Mouse (Mus musculus) brain, embryonic 18.5 days (tissue): ENCODE data around the gene Cables2.

Experiments
- DNase-seq: peaks from one replicate; pipeline ENCODE4 v3.0.0-alpha.2; 2012; ENCODE audit warnings: low read depth, low spot score

The Cables2 gene

DNA sequence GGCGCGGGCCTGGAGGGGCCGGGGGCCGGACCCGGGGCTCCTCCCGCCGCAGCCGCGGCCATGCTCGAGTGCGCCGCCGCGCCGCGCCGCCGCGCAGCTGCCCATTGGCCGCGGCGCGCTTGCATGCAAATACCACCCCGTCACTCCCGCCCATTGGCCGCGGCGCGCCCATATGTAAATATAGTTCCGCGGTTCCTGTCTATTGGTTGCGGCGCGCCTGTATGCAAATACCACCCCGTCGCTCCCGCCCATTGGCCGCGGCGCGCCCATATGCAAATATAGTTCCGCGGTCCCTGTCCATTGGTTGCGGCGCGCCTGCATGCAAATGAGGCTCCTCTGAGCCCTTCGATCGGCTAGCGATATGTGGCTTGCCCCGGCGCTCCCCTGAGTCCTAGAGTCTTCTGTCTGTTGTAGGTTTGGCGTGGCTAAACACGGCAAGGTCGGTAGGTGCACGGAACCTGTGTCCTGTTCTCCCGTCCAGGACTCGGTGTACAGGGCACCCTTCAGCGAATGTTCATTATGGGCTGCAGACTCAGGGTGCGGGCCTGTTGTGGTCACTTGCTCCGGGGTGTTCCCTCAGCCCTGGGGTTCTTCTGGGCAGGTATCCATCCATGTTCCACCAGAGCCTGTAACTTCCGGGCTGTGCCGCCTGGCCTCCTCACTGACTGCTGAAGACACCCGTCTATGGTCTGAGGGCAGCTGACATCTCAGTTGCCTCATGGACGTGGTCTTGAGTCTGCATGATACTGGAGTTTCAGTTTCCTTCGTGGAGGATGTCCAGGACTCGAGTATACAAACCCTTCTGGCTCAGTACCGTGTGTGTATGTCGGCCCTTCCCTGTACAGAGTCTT is at the start of gene Cables2:
Gene Cables2, minus strand, starts transcription at position 103 of the 851 bp plus-strand sequence.
- DNase-seq = peak; percentile 94

DNA sequence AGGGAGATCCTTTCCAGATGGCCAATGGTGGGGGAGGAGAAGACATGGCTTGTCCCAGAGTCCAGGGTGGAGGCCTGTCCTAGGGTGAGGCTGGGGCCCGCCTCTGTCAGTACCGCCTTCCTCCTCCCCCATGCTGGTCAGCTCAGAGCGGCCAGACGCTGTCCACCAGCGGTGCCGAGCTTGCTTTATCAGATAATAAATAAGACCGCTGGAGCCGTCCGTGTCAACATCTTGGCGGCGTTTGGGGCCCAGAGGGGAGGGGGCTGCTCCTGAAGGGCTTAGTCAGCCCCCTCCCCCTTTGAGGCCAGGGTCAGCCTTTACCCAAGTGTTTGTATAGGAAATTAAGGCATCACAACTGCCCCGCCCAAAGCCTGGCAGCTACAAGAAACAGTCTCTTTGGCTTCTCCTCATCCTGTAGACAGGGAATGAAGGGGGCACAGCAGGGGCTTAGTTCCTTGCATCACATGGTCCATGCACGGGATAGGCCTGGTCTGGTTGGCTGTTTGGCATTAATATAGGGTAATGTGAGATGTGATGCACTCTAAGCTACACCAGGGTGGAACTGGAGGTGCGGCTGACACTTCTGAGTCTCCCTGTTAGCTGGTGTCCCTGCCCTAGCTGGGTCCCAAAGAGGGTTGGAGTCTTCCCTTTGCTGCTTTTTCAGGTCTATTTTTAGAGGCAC is 49.5 kb upstream of the Cables2 start:
- DNase-seq = no peak

DNA sequence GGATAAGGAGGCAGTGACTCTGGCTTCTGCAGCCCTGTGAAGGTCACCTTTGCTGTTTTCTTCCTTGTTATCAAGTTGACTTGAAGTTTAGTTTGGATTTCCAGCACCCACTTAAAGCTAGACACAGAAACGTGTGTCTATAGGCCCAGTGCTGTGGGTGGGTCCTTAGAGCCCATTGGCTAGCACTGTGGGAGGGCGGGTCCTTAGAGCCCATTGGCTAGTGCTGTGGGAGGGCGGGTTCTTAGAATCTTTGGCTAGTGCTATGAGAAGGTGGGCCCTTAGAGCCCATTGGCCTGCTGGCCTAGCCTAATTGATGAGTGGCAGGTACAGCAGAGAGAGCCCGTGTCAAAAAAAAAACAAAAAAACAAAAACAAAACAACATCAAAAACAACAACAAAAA is 46.9 kb upstream of the Cables2 start:
- no peak for DNase-seq

DNA sequence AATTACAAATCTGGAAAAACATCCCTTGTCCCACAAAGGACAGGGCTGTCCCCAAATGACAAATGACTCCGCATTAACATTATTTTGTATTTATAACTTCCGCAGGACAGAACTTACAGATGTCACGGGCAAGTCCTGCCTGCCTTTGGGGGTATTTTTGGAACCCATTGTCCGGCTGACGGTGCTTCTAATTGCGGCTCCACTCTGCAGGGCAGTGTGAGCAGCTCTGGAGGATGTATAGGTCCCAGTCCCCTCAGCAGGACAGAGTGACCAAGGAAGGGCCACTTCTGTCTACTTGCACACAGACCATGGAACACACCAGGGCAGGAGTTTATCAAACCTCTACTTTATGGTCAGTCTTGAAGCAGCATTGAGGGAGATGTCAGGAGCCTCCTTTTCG is 44.3 kb upstream of the Cables2 start:
- no peak for DNase-seq

- DNase-seq = no peak
These were observed 41.0 kb upstream of the Cables2 start for GRCm38 (mm10) chr2:180314292-180314691.

GRCm38 (mm10) chr2:180311147-180311546 is 37.9 kb upstream of the Cables2 start:
- DNase-seq = no peak

DNA sequence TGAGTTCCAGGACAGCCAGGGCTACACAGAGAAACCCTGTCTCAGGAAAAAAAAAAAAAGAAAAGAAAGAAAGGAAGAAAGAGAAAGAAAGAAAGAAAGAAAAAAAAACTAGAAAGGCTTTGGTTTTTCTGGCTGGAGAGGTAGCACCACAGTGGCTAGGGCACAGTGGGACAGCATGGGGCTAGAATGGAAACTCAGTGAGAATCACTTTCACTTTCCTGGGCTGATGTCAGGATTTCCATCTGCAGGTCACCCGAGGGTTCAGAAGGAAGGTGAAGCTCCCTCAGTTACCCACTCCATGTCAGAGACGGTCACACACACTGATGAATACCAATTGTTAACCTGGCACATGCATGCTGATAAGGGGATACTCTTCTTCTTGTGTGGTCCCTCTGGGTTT is 34.4 kb upstream of the Cables2 start:
- DNase-seq = no peak

DNA sequence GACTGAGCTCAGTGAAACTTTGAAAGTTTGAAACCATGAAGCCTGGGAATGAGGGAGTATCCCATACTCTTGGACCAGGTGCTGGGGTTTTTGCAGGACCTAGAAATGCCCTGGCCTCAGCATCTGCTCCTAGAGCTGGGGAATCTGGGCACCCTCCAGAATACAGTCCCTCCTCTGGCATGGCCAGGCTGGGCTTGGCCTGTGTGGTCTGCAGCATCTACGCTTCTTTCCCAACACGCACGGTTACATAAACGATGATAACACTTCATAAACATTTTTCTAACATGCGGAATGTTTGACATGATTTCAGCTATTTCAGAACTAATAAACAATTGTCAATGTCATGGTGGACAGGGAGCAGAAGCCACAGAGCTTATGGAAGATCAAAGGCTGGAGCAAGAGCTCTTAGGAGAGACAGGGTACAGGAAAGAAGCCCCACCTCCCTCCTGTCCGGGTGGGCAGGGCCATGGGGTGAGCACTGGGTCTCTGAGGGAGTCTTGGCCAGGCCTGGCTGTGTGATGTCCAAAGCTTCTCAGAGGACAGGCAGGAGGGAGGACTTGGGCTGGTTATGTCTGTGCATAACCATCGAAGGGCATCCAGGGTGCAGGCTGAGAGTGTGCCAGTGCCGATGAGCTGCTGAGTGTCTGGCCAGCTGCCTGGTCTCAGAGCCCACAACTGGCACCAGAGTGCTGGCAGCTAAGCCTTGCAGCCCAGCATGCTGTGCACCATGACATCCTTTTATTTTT is 33.3 kb upstream of the Cables2 start:
- no peak for DNase-seq

- DNase-seq = no peak
These were observed 32.7 kb upstream of the Cables2 start for GRCm38 (mm10) chr2:180306009-180306408.

- DNase-seq = no peak
These were observed 32.2 kb upstream of the Cables2 start for GRCm38 (mm10) chr2:180305490-180305889.

- no peak for DNase-seq
These were observed 31.3 kb upstream of the Cables2 start for GRCm38 (mm10) chr2:180304554-180304953.

DNA sequence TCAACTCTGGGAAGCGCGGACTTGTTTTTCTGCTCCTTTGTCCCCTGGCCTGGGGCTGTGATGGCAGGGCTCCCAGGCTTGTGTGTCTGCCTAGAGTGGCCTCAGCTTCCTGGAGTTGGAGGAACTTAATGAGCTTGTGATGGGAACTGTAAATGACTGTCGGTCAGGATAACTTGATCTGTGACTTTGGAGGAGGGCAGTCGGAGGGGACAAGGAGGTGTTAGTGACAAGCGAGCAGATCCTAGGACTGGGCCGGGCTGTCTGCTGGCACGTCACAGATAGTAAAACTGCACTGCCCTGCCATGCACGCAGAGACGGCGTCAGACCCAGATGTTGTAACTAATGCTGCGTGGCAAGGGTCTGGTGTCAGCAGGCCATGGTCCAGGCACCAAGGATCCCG is 30.2 kb upstream of the Cables2 start:
- DNase-seq = no peak

DNA sequence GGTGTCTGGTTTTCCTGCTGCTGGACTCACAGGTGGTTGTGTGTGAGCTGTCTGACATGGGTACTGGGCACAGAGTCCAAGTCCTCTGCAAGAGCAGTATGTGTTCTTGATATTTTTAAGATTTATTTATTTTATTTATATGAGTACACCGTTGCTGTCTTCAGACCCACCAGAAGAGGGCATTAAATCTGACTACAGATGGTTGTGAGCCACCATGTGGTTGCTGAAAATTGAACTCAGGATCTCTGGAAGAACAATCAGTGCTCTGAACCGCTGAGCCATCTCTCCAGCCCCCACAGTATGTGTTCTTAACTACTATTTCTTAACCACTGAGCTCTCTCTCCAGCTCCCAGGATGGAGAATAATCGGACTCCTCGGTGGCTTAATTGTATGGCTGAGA is 28.9 kb upstream of the Cables2 start:
- DNase-seq = no peak

GRCm38 (mm10) chr2:180300771-180301170 is 27.5 kb upstream of the Cables2 start:
- no peak for DNase-seq

GRCm38 (mm10) chr2:180300252-180300651 is 27.0 kb upstream of the Cables2 start:
- DNase-seq = no peak

DNA sequence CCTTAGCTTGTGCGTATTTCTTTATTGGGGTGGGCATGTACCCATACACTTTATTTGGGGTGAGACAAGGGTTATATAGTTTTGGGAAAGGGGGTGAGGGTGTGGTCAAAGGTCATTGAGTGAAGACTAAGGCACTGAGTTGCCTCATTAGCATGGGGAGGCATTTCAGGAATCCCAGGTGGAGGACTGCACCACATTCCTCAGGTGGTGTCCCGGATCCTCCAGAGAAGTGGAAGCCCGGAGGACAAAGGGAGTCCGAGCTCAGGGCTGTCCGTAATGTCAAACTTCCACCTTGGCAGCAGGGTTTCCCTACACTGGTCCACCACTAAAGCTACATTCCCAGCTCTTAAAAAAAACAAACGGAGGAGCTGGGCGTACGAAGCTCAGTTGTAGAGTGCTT is 19.6 kb upstream of the Cables2 start:
- DNase-seq = no peak

- DNase-seq = no peak
These were observed 18.7 kb upstream of the Cables2 start for GRCm38 (mm10) chr2:180292026-180292425.

DNA sequence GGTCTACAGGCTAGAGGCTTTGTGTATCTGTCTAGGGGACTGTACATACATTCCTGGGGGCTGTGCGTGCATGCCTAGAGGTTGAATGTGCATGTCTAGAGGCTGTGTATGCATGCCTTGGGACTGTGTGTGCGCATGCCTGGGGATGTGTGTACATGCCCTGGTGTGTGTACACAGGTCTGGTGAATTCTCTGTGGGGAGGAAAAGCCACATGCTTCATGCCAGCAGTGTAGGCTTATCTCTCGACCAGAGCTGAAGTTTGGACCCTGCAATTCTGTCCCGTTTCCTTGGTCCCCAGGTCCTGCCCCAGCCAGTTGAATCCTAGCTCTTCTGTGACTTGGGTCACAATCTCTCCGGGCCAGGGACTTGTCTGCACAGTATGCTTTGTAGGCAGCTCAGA is 18.3 kb upstream of the Cables2 start:
- no peak for DNase-seq

- no peak for DNase-seq
These were observed 17.2 kb upstream of the Cables2 start for GRCm38 (mm10) chr2:180290503-180290902.

DNA sequence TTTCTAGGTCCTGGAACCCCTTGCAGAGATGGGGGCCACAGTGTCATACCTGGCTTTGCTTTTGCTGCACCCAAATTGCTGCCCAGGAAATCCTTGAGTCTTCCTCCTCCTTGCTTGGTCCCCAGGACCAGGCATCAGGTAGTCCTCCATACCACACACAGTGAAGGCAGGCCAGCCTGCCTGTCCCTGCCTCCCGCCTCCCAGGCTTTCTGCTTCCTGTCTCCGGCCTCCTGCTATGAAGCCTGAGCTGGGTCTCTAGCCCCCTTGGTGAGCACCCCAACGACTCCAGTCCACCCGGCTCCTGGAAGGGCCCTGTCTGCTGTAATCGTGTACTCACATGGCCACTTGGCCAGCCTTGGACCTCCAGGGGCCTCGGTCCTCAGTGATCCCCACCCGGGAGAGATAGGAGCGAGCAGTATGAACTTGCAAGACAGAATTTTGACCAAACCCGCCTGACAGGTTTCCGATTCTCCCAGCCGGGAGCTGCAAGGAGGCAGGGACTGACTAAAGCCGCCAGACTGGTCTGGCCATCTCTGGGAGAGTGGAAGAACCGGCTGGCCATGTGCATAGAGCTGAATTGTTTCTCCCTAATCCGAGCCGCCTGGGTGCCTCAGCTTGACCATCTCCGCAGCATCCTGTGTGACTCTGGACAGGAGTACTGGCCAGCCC is 16.3 kb upstream of the Cables2 start, which contains the start of gene Rbbp8nl:
Gene Rbbp8nl, minus strand, starts transcription at position 440 of the 669 bp plus-strand sequence.
- no peak for DNase-seq

- DNase-seq = no peak
These were observed 15.7 kb upstream of the Cables2 start for GRCm38 (mm10) chr2:180288966-180289365.

- DNase-seq = no peak
These were observed 6.0 kb upstream of the Cables2 start for GRCm38 (mm10) chr2:180279321-180279720.
